Mouse (Mus musculus) embryonic fibroblast, embryonic 13.5 days (primary cell): ENCODE data around the gene B4galt1.

Experiments used
- CTCF ChIP-seq: IDR thresholded peaks from 2 replicates; pipeline ENCODE4 v1.5.1; 2011; ENCODE audit warnings: mild to moderate bottlenecking, control low read depth, low read length, moderate library complexity, borderline replicate concordance; ENCODE audit not compliant: insufficient read depth
- POLR2A ChIP-seq: IDR thresholded peaks from 2 replicates; pipeline ENCODE4 v1.6.1; 2011; ENCODE audit warnings: low read depth, mild to moderate bottlenecking, control low read depth, low read length, moderate library complexity

GRCm38 (mm10) chr4:40826810-40827209 lies 27.0 kb downstream of the B4galt1 start:
- TF ChIP-seq CTCF (no peak), POLR2A (no peak)
